Mouse (Mus musculus) thymus, adult 2 months (tissue): ENCODE measurements around the gene Inpp5a.

ENCODE experiments used
- CTCF ChIP-seq: fragments of 200-500 bp; IDR thresholded peaks from 2 replicates; pipeline ENCODE4 v1.5.1; 2012; ENCODE audit warnings: mild to moderate bottlenecking, control low read depth, low read length, moderate library complexity, borderline replicate concordance; ENCODE audit not compliant: control insufficient read depth, poor library complexity, insufficient read depth; ENCODE audit errors: extremely low read depth
- POLR2A ChIP-seq: fragments of 200-500 bp; IDR thresholded peaks from 2 replicates; pipeline ENCODE4 v1.6.1; 2012; ENCODE audit warnings: mild to moderate bottlenecking, low read length, control low read depth, moderate library complexity; ENCODE audit not compliant: control insufficient read depth, poor library complexity, insufficient read depth; ENCODE audit errors: extremely low read depth

DNA sequence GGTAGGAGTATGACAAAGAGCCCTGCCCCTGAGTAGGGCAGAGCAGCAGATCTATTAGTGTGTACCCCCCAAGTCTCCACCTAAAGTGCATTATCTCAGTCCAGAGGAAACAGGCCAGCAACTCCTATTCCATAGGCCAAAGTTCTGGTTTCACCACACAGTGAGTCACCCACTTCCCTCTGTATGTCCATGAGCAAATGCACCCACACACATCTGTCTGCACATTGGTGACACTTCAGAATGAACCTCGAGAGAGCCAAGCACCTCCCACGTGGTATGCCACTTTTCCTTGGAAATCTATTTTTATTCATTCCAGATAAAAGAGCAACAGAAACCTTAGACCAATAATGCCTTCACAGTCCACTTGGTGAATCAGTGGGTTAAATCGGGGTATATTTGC lies 38.3 kb upstream of the Inpp5a start:
- TF ChIP-seq POLR2A (no peak), CTCF (no peak)
